ENCODE assay signal across 19 mouse cellular contexts in the genomic region with DNA sequence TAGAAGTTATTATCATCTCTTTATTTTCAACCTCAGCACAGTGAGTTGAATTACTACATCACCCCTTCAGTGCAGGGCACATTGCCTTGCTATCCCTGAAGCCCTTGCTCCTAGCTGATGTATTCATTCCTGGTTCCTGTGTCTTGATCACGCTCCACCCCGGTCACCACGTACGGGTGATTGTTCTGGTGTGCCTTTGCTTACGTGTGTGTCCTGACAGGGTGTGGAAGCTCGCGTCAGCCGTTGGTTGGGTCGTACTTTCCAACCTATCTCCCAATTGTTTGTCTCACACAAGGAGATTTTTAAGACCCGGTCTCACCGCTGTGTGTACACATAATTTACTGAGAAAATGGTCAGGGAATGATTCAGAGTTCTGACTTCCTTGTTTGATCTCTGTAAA. TPM values are rescaled to one million over a fixed set of nuclear protein-coding genes. Genes with fewer than 3 reads are reported as not detected.
DNase-seq lines count a peak whose midpoint lies in the region; ATAC-seq and TF ChIP-seq lines count a peak whose summit lies in the region.
"Had no signal": no experiment of that assay in that cellular context is flagged by ENCODE, and none has a peak within 500 bp of the region (broad histone marks: within the 10 kb centered on the region; RNA-seq: fewer than 3 reads in every experiment).

No protein-coding gene starts in this region.

- no peak overlapping the region for H3K4me3 ChIP-seq in heart, embryonic 10.5 days
- H3K4me3 ChIP-seq in heart, embryonic 15.5 days = no peak overlapping the region
- H3K4me3 ChIP-seq in heart, embryonic 11.5 days (ENCODE audit: low read depth, low read length) = no peak overlapping the region
- H3K4me3 ChIP-seq in midbrain, embryonic 11.5 days (ENCODE audit: low read depth, low read length) = no peak overlapping the region
- H3K4me3 ChIP-seq in midbrain, postnatal 0 days (ENCODE audit: low read depth, low read length) = no peak overlapping the region
- H3K4me3 ChIP-seq: embryonic facial prominence, embryonic 15.5 days; forebrain, embryonic 12.5 days; hindbrain, embryonic 15.5 days had no signal

- H3K27ac ChIP-seq in heart, embryonic 10.5 days = peak overlapping the region; percentile 73; the same call in 1 of the 2 replicates
- H3K27ac ChIP-seq in heart, embryonic 15.5 days = no peak overlapping the region
- H3K27ac ChIP-seq in heart, embryonic 11.5 days (ENCODE audit: low read depth, low read length) = no peak overlapping the region
- no peak overlapping the region for H3K27ac ChIP-seq in midbrain, embryonic 11.5 days (ENCODE audit: low read depth, low read length)
- no peak overlapping the region for H3K27ac ChIP-seq in midbrain, postnatal 0 days (ENCODE audit: low read depth, low read length)
- H3K27ac ChIP-seq: embryonic facial prominence, embryonic 15.5 days; forebrain, embryonic 12.5 days; hindbrain, embryonic 15.5 days had no signal

- DNase-seq in heart, embryonic 10.5 days (ENCODE audit: low spot score) = no peak
- no peak for DNase-seq in heart, adult 11 months
- DNase-seq in midbrain, embryonic 11.5 days (ENCODE audit: low spot score, missing footprints) = peak; percentile 60
- no peak for DNase-seq in midbrain, postnatal 0 days (ENCODE audit: low spot score)
- DNase-seq in lung, postnatal 36 days = no peak
- no peak for DNase-seq in layer of hippocampus, postnatal 10 days (ENCODE audit: low spot score in 2 of 2)
- DNase-seq: adrenal gland, postnatal 10 days; cerebellum, adult 11 months; cerebellum, adult 8-10 months; cerebellum, postnatal 14 days; embryo, embryonic 11 days; forebrain, postnatal 0 days; gastrocnemius, postnatal 14 days; heart, postnatal 36 days had no signal

- no peak for TF ChIP-seq CTCF in midbrain, postnatal 0 days (IDR thresholded peaks at IDR 0.05)

- peaks cover 15% of the 10 kb centered on the region for H3K4me1 ChIP-seq in heart, embryonic 10.5 days
- peaks cover 12% of the 10 kb centered on the region for H3K4me1 ChIP-seq in heart, embryonic 15.5 days (replicated peaks)
- peaks cover 13% of the 10 kb centered on the region for H3K4me1 ChIP-seq in heart, embryonic 11.5 days (ENCODE audit: control insufficient read depth, insufficient read depth, low read length)
- no peaks in the 10 kb centered on the region; the same call in 1 of the 2 replicates for H3K4me1 ChIP-seq in midbrain, embryonic 11.5 days (ENCODE audit: control insufficient read depth, insufficient read depth, low read length)
- no peaks in the 10 kb centered on the region; the same call in 1 of the 2 replicates for H3K4me1 ChIP-seq in midbrain, postnatal 0 days (ENCODE audit: insufficient read depth, low read length)
- H3K4me1 ChIP-seq: forebrain, embryonic 12.5 days had no signal

- H3K9ac ChIP-seq in heart, embryonic 15.5 days = no peak overlapping the region
- no peak overlapping the region for H3K9ac ChIP-seq in heart, embryonic 11.5 days (ENCODE audit: low read depth, low read length)
- no peak overlapping the region for H3K9ac ChIP-seq in midbrain, embryonic 11.5 days (ENCODE audit: low read length)
- no peak overlapping the region for H3K9ac ChIP-seq in midbrain, postnatal 0 days (replicated peaks; ENCODE audit: low read length, poor library complexity, severe bottlenecking)
- H3K9ac ChIP-seq: embryonic facial prominence, embryonic 15.5 days; forebrain, embryonic 12.5 days; forebrain, postnatal 0 days; hindbrain, embryonic 15.5 days had no signal

- peak overlapping the region; percentile 49; the same call in 1 of the 2 replicates for H3K4me2 ChIP-seq in heart, embryonic 15.5 days
- H3K4me2 ChIP-seq in heart, embryonic 11.5 days = no peak overlapping the region
- no peak overlapping the region for H3K4me2 ChIP-seq in midbrain, embryonic 11.5 days
- H3K4me2 ChIP-seq in midbrain, postnatal 0 days (ENCODE audit: low read depth, low read length, poor library complexity, severe bottlenecking) = no peak overlapping the region
- H3K4me2 ChIP-seq: embryonic facial prominence, embryonic 15.5 days; forebrain, embryonic 12.5 days; hindbrain, embryonic 15.5 days had no signal

- 87% methylated on average over 11 of the region's 11 CpGs for WGBS in heart, embryonic 10.5 days
- WGBS in heart, embryonic 15.5 days = 86% methylated on average over 11 of the region's 11 CpGs
- WGBS in heart, embryonic 11.5 days (ENCODE audit: insufficient replicate concordance) = 91% methylated on average over 11 of the region's 11 CpGs
- WGBS in midbrain, embryonic 11.5 days = 93% methylated on average over 11 of the region's 11 CpGs
- 95% methylated on average over 11 of the region's 11 CpGs for WGBS in midbrain, postnatal 0 days

- no peak for ATAC-seq in heart, embryonic 15.5 days (replicated peaks; ENCODE audit: insufficient number of reproducible peaks, insufficient read depth, low FRiP score, low read depth)
- ATAC-seq in heart, embryonic 11.5 days (replicated peaks; ENCODE audit: insufficient number of reproducible peaks, low FRiP score, low TSS enrichment) = no peak
- no peak for ATAC-seq in midbrain, embryonic 11.5 days (ENCODE audit: low FRiP score)
- no peak for ATAC-seq in midbrain, postnatal 0 days (ENCODE audit: low FRiP score)
- ATAC-seq: forebrain, postnatal 0 days had no signal

- H3K27me3 ChIP-seq in heart, embryonic 10.5 days (ENCODE audit: insufficient read depth, poor library complexity, severe bottlenecking) = 0 out of 2 replicates have a peak, but pooled peaks cover 4% of the 10 kb centered on the region
- H3K27me3 ChIP-seq in heart, embryonic 15.5 days = no peaks in the 10 kb centered on the region
- H3K27me3 ChIP-seq in heart, embryonic 11.5 days (ENCODE audit: control insufficient read depth, insufficient read depth, low read length) = no peaks in the 10 kb centered on the region
- H3K27me3 ChIP-seq in midbrain, embryonic 11.5 days (ENCODE audit: control insufficient read depth, insufficient read depth, low read length) = no peaks in the 10 kb centered on the region
- no peaks in the 10 kb centered on the region for H3K27me3 ChIP-seq in midbrain, postnatal 0 days (ENCODE audit: insufficient read depth, low read length)
- H3K27me3 ChIP-seq: embryonic facial prominence, embryonic 15.5 days; forebrain, embryonic 12.5 days; hindbrain, embryonic 15.5 days had no signal

- no peaks in the 10 kb centered on the region for H3K36me3 ChIP-seq in heart, embryonic 10.5 days
- no peaks in the 10 kb centered on the region for H3K36me3 ChIP-seq in heart, embryonic 15.5 days
- no peaks in the 10 kb centered on the region for H3K36me3 ChIP-seq in heart, embryonic 11.5 days (ENCODE audit: control insufficient read depth, insufficient read depth, low read length)
- no peaks in the 10 kb centered on the region for H3K36me3 ChIP-seq in midbrain, embryonic 11.5 days (ENCODE audit: control insufficient read depth, insufficient read depth, low read length)
- H3K36me3 ChIP-seq in midbrain, postnatal 0 days (ENCODE audit: insufficient read depth, low read length) = no peaks in the 10 kb centered on the region
- H3K36me3 ChIP-seq: embryonic facial prominence, embryonic 15.5 days; forebrain, embryonic 12.5 days; hindbrain, embryonic 15.5 days had no signal

- no peaks in the 10 kb centered on the region for H3K9me3 ChIP-seq in heart, embryonic 10.5 days
- H3K9me3 ChIP-seq in heart, embryonic 15.5 days (replicated peaks) = no peaks in the 10 kb centered on the region
- H3K9me3 ChIP-seq in heart, embryonic 11.5 days (replicated peaks; ENCODE audit: control insufficient read depth, low read length) = no peaks in the 10 kb centered on the region
- no peaks in the 10 kb centered on the region for H3K9me3 ChIP-seq in midbrain, embryonic 11.5 days (ENCODE audit: control insufficient read depth, low read length)
- no peaks in the 10 kb centered on the region for H3K9me3 ChIP-seq in midbrain, postnatal 0 days (ENCODE audit: low read length)
- H3K9me3 ChIP-seq: embryonic facial prominence, embryonic 15.5 days; forebrain, embryonic 12.5 days; hindbrain, embryonic 15.5 days had no signal

RNA-seq across cellular contexts. Expression of a gene that starts 58.1 kb away (rescaled TPM):
- 16.9 and 21.5 TPM in 2 replicates for polyA plus RNA-seq in heart, embryonic 10.5 days (2016; fragmentation: Nextera tagmentation; extraction: Ambion mirVana)
- 9.6 and 12.8 TPM in 2 replicates for polyA plus RNA-seq in heart, embryonic 15.5 days (2015; fragmentation: Nextera tagmentation; extraction: Ambion mirVana)
- 12.4 and 15.2 TPM in 2 replicates for polyA plus RNA-seq in heart, embryonic 11.5 days (2014; fragmentation: Nextera tagmentation; extraction: Ambion mirVana)
- 16.0 and 16.4 TPM in 2 replicates for polyA plus RNA-seq in midbrain, embryonic 11.5 days (2014; fragmentation: Nextera tagmentation; extraction: Ambion mirVana)
- total RNA-seq in midbrain, postnatal 0 days (2014; rRNA removed) = 18.5 and 23.6 TPM in 2 replicates
- 18.2 and 18.3 TPM in 2 replicates for polyA plus RNA-seq in midbrain, postnatal 0 days (2015; fragmentation: Nextera tagmentation; extraction: Ambion mirVana)
- total RNA-seq in layer of hippocampus, postnatal 10 days (2021) = 10 to 100 TPM; 17.3 to 19.7 TPM
